Mouse (Mus musculus) kidney, embryonic 15.5 days (tissue): ENCODE measurements around the gene Syn3. TPM values are rescaled to one million over a fixed set of nuclear protein-coding genes. Genes with fewer than 3 reads are reported as not detected.

Source experiments
- polyA plus RNA-seq: library from polyadenylated mRNA; unstranded; fragments of >200 nt; fragmentation: Nextera tagmentation; extraction: Ambion mirVana; gene quantifications from 2 replicates; pipeline ENCODE4 v1.2.1, GENCODE M21; 2015

Syn3 gene
- polyA plus RNA-seq, 1 experiment from 2014 or later = 8.1 TPM

Other genes with a start within 250 kb of the Syn3 start
- gene Timp3, start 198.5 kb downstream of the Syn3 start, polyA plus RNA-seq = 82.0 and 85.9 TPM in 2 replicates
- 733 and 775 TPM in 2 replicates for gene Hsp90b1, start 206.6 kb upstream of the Syn3 start, polyA plus RNA-seq
- 1.4 and 1.6 TPM in 2 replicates for gene Ttc41, start 206.9 kb upstream of the Syn3 start, polyA plus RNA-seq